Mouse (Mus musculus): ENCODE results near the gene Rapgef1. TPM values are rescaled to one million over a fixed set of nuclear protein-coding genes. Genes with fewer than 3 reads are reported as not detected.

The Rapgef1 gene
- polyA plus RNA-seq (2015; fragmentation: Nextera tagmentation; extraction: Ambion mirVana): 12.7 and 14.5 TPM in 2 replicates

DNA sequence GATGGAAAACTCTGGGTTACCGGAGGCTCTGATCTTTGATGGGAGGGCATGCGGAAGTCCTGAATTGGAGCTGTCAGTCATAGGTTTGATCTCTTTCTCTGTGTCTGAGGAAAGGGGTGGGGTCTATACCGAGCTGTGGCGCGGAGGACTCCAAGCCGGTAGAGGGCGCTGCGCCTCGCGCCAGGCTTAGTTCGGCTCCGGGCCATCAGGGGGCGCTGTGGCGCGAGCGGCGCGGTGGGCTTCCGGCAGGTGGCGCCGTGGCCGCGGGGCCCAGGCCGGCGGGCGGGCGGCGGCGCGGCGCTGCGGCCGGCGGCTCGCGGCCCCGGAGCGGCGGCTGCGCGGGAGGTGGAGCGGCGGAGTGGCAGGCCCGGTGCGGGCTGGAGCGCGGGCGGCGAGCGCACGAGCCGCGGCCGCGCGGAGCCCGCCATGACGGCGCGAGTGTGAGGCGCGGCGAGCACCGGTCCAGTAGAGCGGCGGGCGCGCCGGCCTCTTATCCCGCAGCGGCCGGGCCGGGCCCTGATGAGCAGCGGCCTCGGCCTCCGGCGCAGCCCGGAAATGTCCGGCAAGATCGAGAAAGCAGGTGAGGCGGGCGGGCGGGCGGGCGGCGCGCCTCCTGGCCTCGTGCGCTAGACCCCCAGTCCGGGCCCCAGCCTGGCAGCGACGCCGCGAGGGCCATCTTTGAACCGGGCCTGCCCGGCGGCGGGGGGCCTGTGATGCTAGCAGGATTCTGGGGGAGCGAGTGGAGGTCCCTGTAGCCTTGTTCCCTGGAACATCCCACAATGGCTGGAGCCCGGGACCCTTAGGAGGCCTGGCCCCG is at the start of gene Rapgef1:
TSS of gene Rapgef1 (plus strand) at position 237 of the 817 bp plus-strand sequence.
- H3K27ac ChIP-seq: peak within 1 kb of the TSS; percentile 81
- H3K4me1 ChIP-seq: peaks cover 28% of the 10 kb centered on the region
- peak within 1 kb of the TSS; percentile 89 for H3K9ac ChIP-seq
- no peaks in the 10 kb centered on the region for H3K36me3 ChIP-seq
- ATAC-seq (ENCODE audit: insufficient read depth, low FRiP score, low read depth): peak; percentile 74
- under 1% methylated on average over 88 of the region's 101 CpGs for WGBS
- H3K9me3 ChIP-seq: no peaks in the 10 kb centered on the region
- H3K4me3 ChIP-seq (replicated peaks): peak within 1 kb of the TSS; percentile 87
- peak within 1 kb of the TSS; percentile 74 for H3K4me2 ChIP-seq
- H3K27me3 ChIP-seq (replicated peaks): no peaks in the 10 kb centered on the region

DNA sequence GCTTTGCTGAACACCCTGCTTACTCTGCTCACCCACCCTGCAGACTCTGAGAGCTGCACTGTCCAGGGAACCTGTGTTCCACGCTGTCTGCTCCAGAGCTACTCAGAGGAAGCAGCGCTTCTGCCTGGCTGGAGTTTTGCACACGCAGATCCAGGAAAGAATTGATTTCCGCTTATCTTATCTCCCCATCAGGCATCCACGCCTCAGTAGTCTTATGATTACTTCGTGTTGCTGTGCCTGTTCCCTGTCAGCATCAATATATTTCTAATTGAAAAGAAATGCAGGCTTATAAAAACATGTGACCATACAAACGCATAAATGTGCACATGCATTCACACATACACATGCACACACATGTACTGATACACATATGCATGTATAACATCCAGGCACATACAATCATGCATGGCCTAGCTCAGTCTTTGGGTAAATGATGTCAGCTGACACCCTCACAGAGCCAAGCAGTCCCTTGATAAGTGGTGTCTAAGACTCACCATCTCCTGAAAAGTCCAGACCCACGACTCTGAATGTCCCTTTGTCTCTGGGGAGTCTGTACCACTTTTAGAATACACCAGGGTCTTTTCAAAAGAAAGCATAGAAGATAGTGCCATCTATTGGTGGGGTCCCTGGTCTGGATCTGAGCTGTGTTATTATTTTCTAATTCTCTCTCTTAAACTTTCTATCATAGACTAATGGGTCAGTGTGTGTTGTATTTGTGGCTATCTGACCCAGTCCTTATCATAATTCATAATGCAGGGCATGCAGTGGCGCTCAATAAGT is 47.4 kb upstream of the Rapgef1 start:
- no peak overlapping the region for H3K4me3 ChIP-seq (replicated peaks)
- no peak overlapping the region for H3K4me2 ChIP-seq
- no peak for ATAC-seq (ENCODE audit: insufficient read depth, low FRiP score, low read depth)
- H3K9ac ChIP-seq: no peak overlapping the region
- no peak overlapping the region for H3K27ac ChIP-seq
- no peaks in the 10 kb centered on the region for H3K9me3 ChIP-seq
- 53% methylated on average over 9 of the region's 9 CpGs for WGBS
- H3K27me3 ChIP-seq (replicated peaks): 0 out of 2 replicates have a peak, but pooled peaks cover 5% of the 10 kb centered on the region
- H3K36me3 ChIP-seq: no peaks in the 10 kb centered on the region
- no peaks in the 10 kb centered on the region for H3K4me1 ChIP-seq

GRCm38 (mm10) chr2:29572811-29573427 is 46.6 kb upstream of the Rapgef1 start:
- no peak overlapping the region for H3K4me2 ChIP-seq
- no peaks in the 10 kb centered on the region for H3K36me3 ChIP-seq
- H3K4me1 ChIP-seq: no peaks in the 10 kb centered on the region
- no peak overlapping the region for H3K9ac ChIP-seq
- 0 out of 2 replicates have a peak, but pooled peaks cover 5% of the 10 kb centered on the region for H3K27me3 ChIP-seq (replicated peaks)
- no peak overlapping the region for H3K27ac ChIP-seq
- ATAC-seq (ENCODE audit: insufficient read depth, low FRiP score, low read depth): no peak
- 61% methylated on average over 5 of the region's 5 CpGs for WGBS
- no peak overlapping the region for H3K4me3 ChIP-seq (replicated peaks)
- H3K9me3 ChIP-seq: no peaks in the 10 kb centered on the region

DNA sequence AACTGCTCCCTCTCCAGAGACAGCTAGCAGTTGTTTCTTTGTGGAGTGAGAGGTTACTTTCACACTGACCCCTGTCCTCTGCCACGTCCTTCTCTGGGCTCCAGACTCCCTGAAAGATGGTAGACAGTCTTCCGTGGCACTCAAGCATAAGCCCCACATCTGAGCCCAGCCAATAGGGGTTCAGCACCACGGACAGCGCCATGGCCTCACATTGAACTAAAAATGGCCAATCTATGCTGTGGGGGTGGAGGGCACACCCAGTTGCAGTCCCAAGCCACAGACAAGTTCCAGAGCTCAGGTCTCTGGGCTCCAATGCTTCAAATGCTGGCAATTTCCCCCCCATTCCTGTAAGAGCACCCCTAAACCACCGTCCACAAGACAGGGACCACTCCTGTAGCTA is 45.9 kb upstream of the Rapgef1 start:
- Histone ChIP-seq H3K4me1 (no peaks in the 10 kb centered on the region), H3K27ac (no peak overlapping the region), H3K9me3 (no peaks in the 10 kb centered on the region), H3K4me2 (no peak overlapping the region), H3K4me3 (replicated peaks) (no peak overlapping the region), H3K9ac (no peak overlapping the region), H3K27me3 (replicated peaks) (0 out of 2 replicates have a peak, but pooled peaks cover 5% of the 10 kb centered on the region), H3K36me3 (no peaks in the 10 kb centered on the region)
- no peak for ATAC-seq (ENCODE audit: insufficient read depth, low FRiP score, low read depth)
- 2% methylated on average over 5 of the region's 5 CpGs for WGBS

DNA sequence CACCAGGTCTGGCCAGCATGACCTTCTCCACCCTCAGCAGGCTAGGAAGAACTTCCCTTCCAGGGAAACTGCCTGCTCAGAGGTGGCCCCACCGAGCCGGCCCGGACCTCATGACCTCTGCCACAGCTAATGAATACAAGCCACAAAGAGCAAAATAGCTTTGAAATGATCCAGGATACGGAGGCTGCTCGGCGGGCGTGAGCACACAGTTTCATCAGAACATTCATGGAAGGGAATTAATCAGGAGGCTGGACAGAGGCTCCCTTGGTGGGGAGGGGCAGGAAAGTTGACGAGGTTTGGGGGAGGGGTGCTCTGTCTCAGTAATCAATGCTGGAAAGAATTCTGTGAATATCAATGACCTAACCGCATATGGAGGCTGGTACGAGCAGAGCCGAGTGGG is 45.3 kb upstream of the Rapgef1 start:
- WGBS: 29% methylated on average over 11 of the region's 11 CpGs
- H3K4me3 ChIP-seq (replicated peaks): no peak overlapping the region

GRCm38 (mm10) chr2:29582415-29582814 is 37.1 kb upstream of the Rapgef1 start:
- H3K4me1 ChIP-seq: no peaks in the 10 kb centered on the region
- no peaks in the 10 kb centered on the region for H3K9me3 ChIP-seq
- no peaks in the 10 kb centered on the region for H3K36me3 ChIP-seq
- H3K27ac ChIP-seq: no peak overlapping the region
- H3K4me3 ChIP-seq (replicated peaks): no peak overlapping the region
- no peak overlapping the region for H3K9ac ChIP-seq
- 3% methylated on average over 7 of the region's 7 CpGs for WGBS
- no peak for ATAC-seq (ENCODE audit: insufficient read depth, low FRiP score, low read depth)
- no peaks in the 10 kb centered on the region for H3K27me3 ChIP-seq (replicated peaks)
- no peak overlapping the region for H3K4me2 ChIP-seq

More for the DNA sequence above, 45.3 kb upstream of the Rapgef1 start:
- Histone ChIP-seq H3K4me1 (no peaks in the 10 kb centered on the region), H3K27me3 (replicated peaks) (0 out of 2 replicates have a peak, but pooled peaks cover 5% of the 10 kb centered on the region), H3K9ac (no peak overlapping the region), H3K9me3 (no peaks in the 10 kb centered on the region), H3K36me3 (no peaks in the 10 kb centered on the region), H3K27ac (no peak overlapping the region), H3K4me2 (no peak overlapping the region)
- no peak for ATAC-seq (ENCODE audit: insufficient read depth, low FRiP score, low read depth)

GRCm38 (mm10) chr2:29586017-29586702 is 33.4 kb upstream of the Rapgef1 start:
- no peak for ATAC-seq (ENCODE audit: insufficient read depth, low FRiP score, low read depth)
- 31% methylated on average over 8 of the region's 8 CpGs for WGBS
- no peaks in the 10 kb centered on the region for H3K4me1 ChIP-seq
- no peaks in the 10 kb centered on the region for H3K9me3 ChIP-seq
- H3K27ac ChIP-seq: no peak overlapping the region
- no peaks in the 10 kb centered on the region for H3K36me3 ChIP-seq
- no peak overlapping the region for H3K4me3 ChIP-seq (replicated peaks)
- H3K27me3 ChIP-seq (replicated peaks): no peaks in the 10 kb centered on the region
- H3K9ac ChIP-seq: no peak overlapping the region
- no peak overlapping the region for H3K4me2 ChIP-seq

- no peak for ATAC-seq (ENCODE audit: insufficient read depth, low FRiP score, low read depth)
- WGBS: 61% methylated on average over 4 of the region's 4 CpGs
These were observed 31.5 kb upstream of the Rapgef1 start for GRCm38 (mm10) chr2:29588006-29588405.

GRCm38 (mm10) chr2:29589266-29589665 is 30.3 kb upstream of the Rapgef1 start:
- Histone ChIP-seq H3K36me3 (no peaks in the 10 kb centered on the region), H3K4me3 (replicated peaks) (no peak overlapping the region), H3K27me3 (replicated peaks) (no peaks in the 10 kb centered on the region), H3K4me2 (no peak overlapping the region), H3K27ac (no peak overlapping the region), H3K4me1 (no peaks in the 10 kb centered on the region), H3K9ac (no peak overlapping the region), H3K9me3 (no peaks in the 10 kb centered on the region)
- ATAC-seq (ENCODE audit: insufficient read depth, low FRiP score, low read depth): no peak
- WGBS: 20% methylated on average over 10 of the region's 10 CpGs

More at GRCm38 (mm10) chr2:29588006-29588405, 31.5 kb upstream of the Rapgef1 start:
- no peak overlapping the region for H3K27ac ChIP-seq
- H3K9ac ChIP-seq: no peak overlapping the region
- no peaks in the 10 kb centered on the region for H3K36me3 ChIP-seq
- no peaks in the 10 kb centered on the region for H3K9me3 ChIP-seq
- no peaks in the 10 kb centered on the region for H3K4me1 ChIP-seq
- no peaks in the 10 kb centered on the region for H3K27me3 ChIP-seq (replicated peaks)
- no peak overlapping the region for H3K4me2 ChIP-seq
- no peak overlapping the region for H3K4me3 ChIP-seq (replicated peaks)

DNA sequence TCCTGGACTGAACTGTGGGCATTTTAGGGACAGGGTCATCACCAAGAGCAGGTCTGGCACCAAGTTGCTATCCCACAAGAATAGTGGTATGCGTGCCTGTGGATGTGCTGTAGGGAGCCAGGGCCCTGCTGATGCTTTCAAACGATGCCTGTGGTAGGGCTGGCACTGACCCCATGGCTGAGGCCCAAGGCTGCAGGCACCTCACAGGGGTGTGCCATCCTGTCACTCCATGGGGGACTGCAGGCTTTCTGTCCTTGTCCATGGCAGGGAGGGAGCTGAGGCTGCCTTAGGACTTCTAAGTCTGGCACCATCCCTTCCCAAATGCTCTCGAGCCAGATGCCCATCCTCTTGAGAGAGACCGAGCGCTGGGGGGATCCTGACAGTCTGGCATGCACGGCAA is 27.9 kb upstream of the Rapgef1 start:
- Histone ChIP-seq H3K4me3 (replicated peaks) (no peak overlapping the region), H3K4me1 (no peaks in the 10 kb centered on the region), H3K4me2 (no peak overlapping the region), H3K27me3 (replicated peaks) (no peaks in the 10 kb centered on the region), H3K36me3 (no peaks in the 10 kb centered on the region), H3K27ac (no peak overlapping the region), H3K9me3 (no peaks in the 10 kb centered on the region), H3K9ac (no peak overlapping the region)
- no peak for ATAC-seq (ENCODE audit: insufficient read depth, low FRiP score, low read depth)
- 87% methylated on average over 6 of the region's 6 CpGs for WGBS

GRCm38 (mm10) chr2:29592537-29592936 is 27.0 kb upstream of the Rapgef1 start:
- WGBS: 58% methylated on average over 8 of the region's 8 CpGs
- H3K4me2 ChIP-seq: no peak overlapping the region
- H3K27me3 ChIP-seq (replicated peaks): no peaks in the 10 kb centered on the region
- ATAC-seq (ENCODE audit: insufficient read depth, low FRiP score, low read depth): no peak
- H3K4me3 ChIP-seq (replicated peaks): no peak overlapping the region
- H3K4me1 ChIP-seq: no peaks in the 10 kb centered on the region
- no peaks in the 10 kb centered on the region for H3K36me3 ChIP-seq
- no peak overlapping the region for H3K9ac ChIP-seq
- no peaks in the 10 kb centered on the region for H3K9me3 ChIP-seq
- H3K27ac ChIP-seq: no peak overlapping the region

Measured in stomach, embryonic 15.5 days (tissue).